Comparison of ENCODE assay signal across 9 mouse cellular contexts in genomic region chr2:155696091-155696558, GRCm38 (mm10). TPM values are rescaled to one million over a fixed set of nuclear protein-coding genes. Genes with fewer than 3 reads are reported as not detected.
DNase-seq lines count a peak whose midpoint lies in the region; ATAC-seq lines count a peak whose summit lies in the region.
"Had no signal": no experiment of that assay in that cellular context is flagged by ENCODE, and none has a peak within 500 bp of the region (broad histone marks: within the 10 kb centered on the region; RNA-seq: fewer than 3 reads in every experiment).

No protein-coding gene starts in this region.

- H3K9me3 ChIP-seq in neural tube, embryonic 15.5 days (replicated peaks): no peaks in the 10 kb centered on the region
- no peaks in the 10 kb centered on the region for H3K9me3 ChIP-seq in liver, embryonic 13.5 days (replicated peaks)

- peaks cover 3% of the 10 kb centered on the region for H3K4me1 ChIP-seq in neural tube, embryonic 15.5 days
- H3K4me1 ChIP-seq in liver, embryonic 13.5 days (replicated peaks): peaks cover 10% of the 10 kb centered on the region

- no peak overlapping the region for H3K4me2 ChIP-seq in neural tube, embryonic 15.5 days
- 0 out of 2 replicates have a peak overlapping the region, but pooled peaks have one; percentile 3 for H3K4me2 ChIP-seq in liver, embryonic 13.5 days

- no peak overlapping the region for H3K4me3 ChIP-seq in neural tube, embryonic 15.5 days (replicated peaks)
- H3K4me3 ChIP-seq in liver, embryonic 13.5 days (replicated peaks): no peak overlapping the region

- no peaks in the 10 kb centered on the region for H3K27me3 ChIP-seq in neural tube, embryonic 15.5 days (replicated peaks)
- no peaks in the 10 kb centered on the region for H3K27me3 ChIP-seq in liver, embryonic 13.5 days

- no peak overlapping the region for H3K27ac ChIP-seq in neural tube, embryonic 15.5 days (replicated peaks)
- no peak overlapping the region for H3K27ac ChIP-seq in liver, embryonic 13.5 days

- no peak for ATAC-seq in neural tube, embryonic 15.5 days (ENCODE audit: low FRiP score)
- no peak for ATAC-seq in liver, embryonic 13.5 days (ENCODE audit: low read depth)

- DNase-seq in neural tube, embryonic 10.5 days (ENCODE audit: extremely low spot score, low spot score): peak; percentile 86
- DNase-seq in c-Kit-negative CD71-positive TER-119-positive erythroid progenitor cells, embryonic 14.5 days (ENCODE audit: low read depth, low spot score): peak; percentile 72
- DNase-seq in frontal cortex, postnatal 14 days (ENCODE audit: low spot score in 2 of 2): peak; percentile 37 to 65
- DNase-seq in kidney, postnatal 14 days: peak; percentile 89
- DNase-seq in liver, embryonic 13.5 days: peak; percentile 76
- DNase-seq in retina, adult 2 months (ENCODE audit: low read depth, low spot score): peak; percentile 60
- peak; percentile 86 for DNase-seq in thymus, postnatal 25 days

- H3K36me3 ChIP-seq in neural tube, embryonic 15.5 days: peaks cover 3% of the 10 kb centered on the region
- no peaks in the 10 kb centered on the region for H3K36me3 ChIP-seq in liver, embryonic 13.5 days

- H3K9ac ChIP-seq in neural tube, embryonic 15.5 days (replicated peaks): no peak overlapping the region
- no peak overlapping the region for H3K9ac ChIP-seq in liver, embryonic 13.5 days

- WGBS in neural tube, embryonic 15.5 days: 13% methylated on average over 7 of the region's 7 CpGs
- 8% methylated on average over 7 of the region's 7 CpGs for WGBS in liver, embryonic 13.5 days (ENCODE audit: insufficient replicate concordance)

RNA-seq across cellular contexts. Expression of gene Trpc4ap, which starts 3.9 kb away (rescaled TPM):
- 153 and 157 TPM in 2 replicates for polyA plus RNA-seq in neural tube, embryonic 15.5 days (2015; fragmentation: Nextera tagmentation; extraction: Ambion mirVana)
- polyA plus RNA-seq in liver, embryonic 13.5 days (2015; fragmentation: Nextera tagmentation; extraction: Ambion mirVana): 50.8 and 59.8 TPM in 2 replicates

RNA-seq across cellular contexts. Expression of gene Edem2, which starts 33.1 kb away (rescaled TPM):
- polyA plus RNA-seq in neural tube, embryonic 15.5 days (2015; fragmentation: Nextera tagmentation; extraction: Ambion mirVana): 40.1 and 43.4 TPM in 2 replicates
- polyA plus RNA-seq in liver, embryonic 13.5 days (2015; fragmentation: Nextera tagmentation; extraction: Ambion mirVana): 21.2 and 22.2 TPM in 2 replicates

RNA-seq across cellular contexts. Expression of gene Gm17581, which starts 39.5 kb away (rescaled TPM):
- polyA plus RNA-seq in neural tube, embryonic 15.5 days (2015; fragmentation: Nextera tagmentation; extraction: Ambion mirVana): not detected in 2 replicates
- polyA plus RNA-seq in liver, embryonic 13.5 days (2015; fragmentation: Nextera tagmentation; extraction: Ambion mirVana): not detected in 2 replicates
- polyA plus RNA-seq: large intestine, adult 2 months had no signal

RNA-seq across cellular contexts. Expression of gene Procr, which starts 54.8 kb away (rescaled TPM):
- polyA plus RNA-seq in neural tube, embryonic 15.5 days (2015; fragmentation: Nextera tagmentation; extraction: Ambion mirVana): 4.2 and 5.0 TPM in 2 replicates
- polyA plus RNA-seq in liver, embryonic 13.5 days (2015; fragmentation: Nextera tagmentation; extraction: Ambion mirVana): 1.0 and 1.3 TPM in 2 replicates
